Mouse (Mus musculus): Measurements from ENCODE around the gene Dhps. TPM values are rescaled to one million over a fixed set of nuclear protein-coding genes. Genes with fewer than 3 reads are reported as not detected.

Gene Dhps
- polyA plus RNA-seq, 1 experiment from 2014 or later, result 60.0 TPM

DNA sequence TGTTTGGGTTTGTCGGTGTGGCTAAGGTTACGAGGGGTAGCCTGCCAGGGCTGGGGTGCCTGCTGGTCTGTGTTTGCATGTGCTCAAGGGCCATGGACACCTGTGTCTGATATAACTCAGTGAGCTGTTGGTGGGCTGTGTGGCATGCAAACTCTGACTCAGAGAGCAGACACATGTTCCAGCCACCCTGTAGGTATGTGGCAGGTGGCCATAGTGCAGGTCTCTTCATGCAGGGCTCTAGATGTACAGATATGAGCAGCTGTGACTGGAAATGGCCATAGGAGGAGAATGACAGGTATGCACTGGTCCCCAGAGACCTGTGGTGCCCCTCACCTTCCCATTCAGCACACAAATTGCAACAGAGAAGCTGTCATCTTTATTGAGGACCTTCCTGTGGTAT, 4.4 kb upstream of the Dhps start:
- Histone ChIP-seq H3K27ac (no peak overlapping the region), H3K36me3 (peaks cover 34% of the 10 kb centered on the region), H3K4me2 (replicated peaks) (no peak overlapping the region), H3K4me3 (no peak overlapping the region), H3K4me1 (peaks cover 5% of the 10 kb centered on the region), H3K9me3 (no peaks in the 10 kb centered on the region), H3K27me3 (no peaks in the 10 kb centered on the region), H3K9ac (no peak overlapping the region)
- ATAC-seq (ENCODE audit: low FRiP score, low read depth), result no peak
- 93% methylated on average over 2 of the region's 2 CpGs for WGBS

DNA sequence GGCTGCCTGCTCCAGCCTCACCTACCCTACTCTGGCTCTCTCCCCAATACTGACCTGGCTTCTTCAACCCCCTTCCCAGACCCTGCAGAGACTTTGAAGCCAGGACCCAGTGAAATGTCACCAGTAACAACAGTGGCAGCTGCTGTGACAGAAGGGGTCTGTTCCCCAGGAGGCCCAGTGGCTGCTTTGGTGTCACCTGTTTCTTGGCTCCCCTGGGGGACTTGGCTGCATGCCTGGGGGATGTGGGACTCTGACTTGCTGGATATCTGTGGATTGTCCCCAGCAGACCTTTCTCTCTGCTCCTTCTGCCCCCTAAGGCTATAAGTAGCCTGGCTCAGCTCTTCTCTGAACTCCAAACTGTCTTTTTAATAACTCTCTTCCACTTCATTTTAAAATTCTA, 3.6 kb upstream of the Dhps start, which contains the start of gene Gm5741:
Gene Gm5741, minus strand, starts transcription at position 1 of the 400 bp plus-strand sequence.
- H3K4me1 ChIP-seq, result peaks cover 13% of the 10 kb centered on the region
- H3K9ac ChIP-seq, result no peak within 1 kb of the TSS
- H3K4me3 ChIP-seq, result no peak within 1 kb of the TSS
- H3K36me3 ChIP-seq, result peaks cover 25% of the 10 kb centered on the region
- no peak within 1 kb of the TSS for H3K27ac ChIP-seq
- H3K9me3 ChIP-seq, result no peaks in the 10 kb centered on the region
- H3K27me3 ChIP-seq, result no peaks in the 10 kb centered on the region
- no peak for ATAC-seq (ENCODE audit: low FRiP score, low read depth)
- no peak within 1 kb of the TSS for H3K4me2 ChIP-seq (replicated peaks)

DNA sequence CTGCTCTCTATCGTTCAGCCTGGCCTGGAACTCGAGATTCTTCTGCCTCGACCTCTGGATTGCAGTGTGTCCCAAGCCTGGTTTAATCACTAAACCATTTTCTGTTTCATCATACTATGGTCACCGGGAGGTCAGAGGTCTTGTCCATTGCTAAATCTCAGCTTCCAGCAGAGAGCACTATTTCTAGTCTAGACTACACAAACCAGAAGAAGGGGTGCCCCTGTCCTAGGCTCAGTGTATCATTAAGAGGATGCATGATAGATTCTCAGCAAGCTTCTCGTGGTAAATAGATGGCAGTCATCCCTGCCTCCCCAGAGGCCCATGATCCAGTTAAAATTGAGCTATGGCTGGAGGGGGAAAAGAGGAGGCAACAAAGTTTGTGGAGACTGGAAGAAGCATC, 516 bp upstream of the Dhps start:
- no peak for ATAC-seq (ENCODE audit: low FRiP score, low read depth)
- peak overlapping the region; percentile 78 for H3K4me2 ChIP-seq (replicated peaks)
- no peaks in the 10 kb centered on the region for H3K27me3 ChIP-seq
- no peaks in the 10 kb centered on the region for H3K9me3 ChIP-seq
- 83% methylated on average over 5 of the region's 5 CpGs for WGBS
- peak overlapping the region; percentile 88; the same call in 1 of the 2 replicates for H3K9ac ChIP-seq
- H3K4me1 ChIP-seq, result peaks cover 14% of the 10 kb centered on the region
- H3K4me3 ChIP-seq, result peak overlapping the region; percentile 95
- H3K27ac ChIP-seq, result peak overlapping the region; percentile 96; the same call in 1 of the 2 replicates
- peaks cover 39% of the 10 kb centered on the region for H3K36me3 ChIP-seq

DNA sequence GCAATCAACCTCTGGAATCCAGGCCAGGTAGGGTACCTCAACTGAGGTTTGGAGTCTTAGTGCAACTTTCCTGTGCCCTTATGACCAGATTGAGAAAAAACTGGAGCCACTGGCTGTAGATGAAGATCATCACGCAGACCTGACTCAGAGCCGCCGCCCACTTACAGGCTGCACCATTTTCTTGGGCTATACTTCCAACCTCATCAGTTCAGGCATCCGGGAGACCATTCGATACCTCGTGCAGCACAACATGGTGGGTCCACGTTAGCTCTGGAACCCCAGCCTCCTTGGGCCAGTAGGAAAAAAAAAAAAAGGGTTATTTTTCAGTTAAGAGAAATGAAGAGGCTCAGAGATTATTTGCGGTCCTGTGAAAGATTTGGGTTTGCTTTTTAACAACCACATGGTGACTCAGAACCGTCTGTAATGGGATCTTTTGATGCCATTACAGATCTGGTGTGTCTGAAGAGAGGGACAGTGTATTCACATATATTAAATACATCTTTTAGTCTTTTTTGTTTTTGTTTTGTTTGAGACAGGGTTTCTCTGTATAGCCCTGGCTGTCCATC, 890 bp downstream of the Dhps start:
- H3K9ac ChIP-seq, result peak overlapping the region; percentile 88
- H3K27ac ChIP-seq, result peak overlapping the region; percentile 96; the same call in 1 of the 2 replicates
- peak; percentile 18; the same call in 1 of the 2 replicates for ATAC-seq (ENCODE audit: low FRiP score, low read depth)
- H3K9me3 ChIP-seq, result no peaks in the 10 kb centered on the region
- peaks cover 14% of the 10 kb centered on the region for H3K4me1 ChIP-seq
- 36% methylated on average over 9 of the region's 9 CpGs for WGBS
- H3K36me3 ChIP-seq, result peaks cover 39% of the 10 kb centered on the region
- H3K4me2 ChIP-seq (replicated peaks), result peak overlapping the region; percentile 78
- H3K27me3 ChIP-seq, result no peaks in the 10 kb centered on the region
- peak overlapping the region; percentile 95 for H3K4me3 ChIP-seq

DNA sequence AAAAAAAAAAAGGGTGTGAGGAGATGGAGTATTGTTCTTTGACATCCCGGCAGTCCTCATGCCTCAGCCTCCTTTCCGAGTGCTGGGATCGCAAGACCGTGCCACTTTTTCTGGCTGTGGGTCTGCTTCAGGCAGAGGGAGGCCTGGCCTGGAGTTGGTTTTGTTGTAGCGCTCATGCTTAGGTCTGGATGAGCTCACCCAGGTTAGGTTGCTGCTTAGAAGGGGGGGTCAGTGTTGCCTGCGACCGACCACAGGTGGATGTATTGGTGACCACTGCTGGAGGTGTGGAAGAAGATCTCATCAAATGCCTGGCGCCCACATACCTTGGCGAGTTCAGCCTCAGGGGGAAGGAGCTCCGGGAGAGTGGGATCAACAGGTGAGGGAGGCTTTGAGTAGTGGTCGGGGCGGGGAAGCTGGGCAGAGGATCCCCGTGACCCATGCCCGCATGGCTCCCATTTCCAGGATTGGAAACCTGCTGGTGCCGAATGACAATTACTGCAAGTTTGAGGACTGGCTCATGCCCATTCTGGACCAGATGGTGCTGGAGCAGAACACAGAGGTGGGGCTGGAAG, 1.6 kb downstream of the Dhps start:
- Histone ChIP-seq H3K9me3 (no peaks in the 10 kb centered on the region), H3K4me3 (peak overlapping the region; percentile 95; the same call in 1 of the 2 replicates), H3K9ac (no peak overlapping the region), H3K4me2 (replicated peaks) (peak overlapping the region; percentile 78), H3K4me1 (peaks cover 14% of the 10 kb centered on the region), H3K27me3 (no peaks in the 10 kb centered on the region), H3K36me3 (peaks cover 39% of the 10 kb centered on the region), H3K27ac (no peak overlapping the region)
- WGBS, result 93% methylated on average over 15 of the region's 15 CpGs
- no peak for ATAC-seq (ENCODE audit: low FRiP score, low read depth)

DNA sequence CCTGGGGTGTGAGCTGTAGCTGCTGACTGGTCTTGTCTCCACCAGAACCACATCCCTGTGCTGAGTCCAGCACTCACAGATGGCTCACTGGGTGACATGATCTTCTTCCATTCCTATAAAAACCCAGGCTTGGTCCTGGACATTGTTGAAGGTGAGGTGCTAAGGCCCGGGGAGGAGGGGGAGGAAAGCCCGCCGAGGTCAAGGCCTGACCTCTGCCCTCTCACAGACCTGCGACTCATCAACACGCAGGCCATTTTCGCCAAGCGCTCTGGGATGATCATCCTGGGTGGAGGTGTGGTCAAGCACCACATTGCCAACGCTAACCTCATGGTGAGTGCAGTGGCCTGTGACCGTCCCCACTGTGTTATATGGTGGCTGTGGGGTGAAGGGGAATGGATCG, 2.6 kb downstream of the Dhps start:
- Histone ChIP-seq H3K4me3 (no peak overlapping the region), H3K27ac (no peak overlapping the region), H3K9ac (no peak overlapping the region), H3K36me3 (peaks cover 45% of the 10 kb centered on the region), H3K4me2 (replicated peaks) (no peak overlapping the region), H3K4me1 (peaks cover 14% of the 10 kb centered on the region), H3K27me3 (no peaks in the 10 kb centered on the region), H3K9me3 (no peaks in the 10 kb centered on the region)
- WGBS, result 79% methylated on average over 10 of the region's 10 CpGs
- no peak for ATAC-seq (ENCODE audit: low FRiP score, low read depth)

DNA sequence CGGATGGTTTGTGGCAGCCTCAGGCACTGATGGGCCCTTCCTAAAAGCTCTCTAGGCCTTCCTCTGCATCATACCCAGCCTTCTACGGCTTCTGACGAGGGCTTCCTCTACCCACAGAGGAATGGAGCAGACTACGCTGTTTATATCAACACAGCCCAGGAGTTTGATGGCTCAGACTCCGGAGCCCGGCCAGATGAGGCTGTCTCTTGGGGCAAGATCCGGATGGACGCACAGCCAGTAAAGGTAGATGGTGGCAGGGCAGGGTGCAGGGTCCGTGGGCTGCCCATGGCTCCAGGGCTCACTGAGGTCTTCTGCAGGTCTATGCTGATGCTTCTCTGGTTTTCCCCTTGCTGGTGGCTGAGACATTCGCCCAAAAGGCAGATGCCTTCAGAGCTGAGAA, 3.1 kb downstream of the Dhps start:
- no peak overlapping the region for H3K9ac ChIP-seq
- no peaks in the 10 kb centered on the region for H3K27me3 ChIP-seq
- H3K36me3 ChIP-seq, result peaks cover 45% of the 10 kb centered on the region
- H3K27ac ChIP-seq, result no peak overlapping the region
- H3K4me1 ChIP-seq, result peaks cover 17% of the 10 kb centered on the region
- 89% methylated on average over 10 of the region's 10 CpGs for WGBS
- no peak for ATAC-seq (ENCODE audit: low FRiP score, low read depth)
- H3K4me2 ChIP-seq (replicated peaks), result no peak overlapping the region
- no peaks in the 10 kb centered on the region for H3K9me3 ChIP-seq
- H3K4me3 ChIP-seq, result no peak overlapping the region

DNA sequence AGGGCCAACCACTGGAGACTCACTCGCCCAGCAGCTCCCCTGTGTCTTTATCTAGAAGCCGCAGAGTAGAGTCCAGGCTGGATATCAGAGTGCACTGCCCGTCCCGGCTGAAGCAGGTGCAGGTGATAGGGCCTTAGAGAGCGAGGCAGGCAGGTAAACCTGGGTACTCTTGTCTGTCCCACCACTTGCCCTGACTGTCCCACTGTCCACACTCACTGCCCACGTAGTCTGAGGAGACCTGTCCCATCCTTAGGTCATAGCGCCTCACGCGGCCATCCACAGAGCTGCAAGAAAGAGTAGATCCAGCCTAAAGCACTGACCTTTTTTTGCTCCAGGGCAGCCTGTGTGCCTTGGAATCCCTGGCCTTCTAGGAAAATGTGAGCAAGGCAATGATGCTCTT, 4.4 kb downstream of the Dhps start:
- Histone ChIP-seq H3K4me2 (replicated peaks) (no peak overlapping the region), H3K4me1 (peaks cover 20% of the 10 kb centered on the region), H3K27me3 (no peaks in the 10 kb centered on the region), H3K9me3 (no peaks in the 10 kb centered on the region), H3K36me3 (peaks cover 45% of the 10 kb centered on the region), H3K4me3 (no peak overlapping the region), H3K27ac (no peak overlapping the region), H3K9ac (no peak overlapping the region)
- no peak for ATAC-seq (ENCODE audit: low FRiP score, low read depth)
- WGBS, result 78% methylated on average over 9 of the region's 9 CpGs

DNA sequence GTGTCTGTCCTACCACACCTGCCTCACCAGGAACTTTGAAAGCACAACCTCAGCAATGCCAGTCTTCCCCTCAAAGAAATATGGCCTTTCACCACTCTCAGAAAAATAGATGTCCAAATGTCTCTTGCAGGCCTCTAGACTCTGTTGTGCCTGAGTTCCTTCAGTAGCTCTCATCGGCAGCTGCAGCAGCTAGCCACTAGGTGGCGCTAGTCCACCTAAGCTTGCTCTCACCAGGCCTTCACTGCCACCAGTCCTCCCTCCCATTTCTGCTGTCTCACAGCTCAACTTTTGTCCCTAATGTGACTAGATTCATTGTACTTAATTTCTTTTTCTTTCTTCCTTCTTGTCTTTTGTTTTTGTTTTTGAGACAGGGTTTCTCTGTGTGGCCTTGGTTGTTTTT, 5.4 kb downstream of the Dhps start:
- WGBS, result 0% methylated on average over 2 of the region's 2 CpGs
- H3K9ac ChIP-seq, result no peak overlapping the region
- ATAC-seq (ENCODE audit: low FRiP score, low read depth), result no peak
- peaks cover 25% of the 10 kb centered on the region for H3K4me1 ChIP-seq
- no peaks in the 10 kb centered on the region for H3K27me3 ChIP-seq
- H3K9me3 ChIP-seq, result no peaks in the 10 kb centered on the region
- peaks cover 45% of the 10 kb centered on the region for H3K36me3 ChIP-seq
- H3K27ac ChIP-seq, result no peak overlapping the region
- no peak overlapping the region for H3K4me3 ChIP-seq
- no peak overlapping the region for H3K4me2 ChIP-seq (replicated peaks)

DNA sequence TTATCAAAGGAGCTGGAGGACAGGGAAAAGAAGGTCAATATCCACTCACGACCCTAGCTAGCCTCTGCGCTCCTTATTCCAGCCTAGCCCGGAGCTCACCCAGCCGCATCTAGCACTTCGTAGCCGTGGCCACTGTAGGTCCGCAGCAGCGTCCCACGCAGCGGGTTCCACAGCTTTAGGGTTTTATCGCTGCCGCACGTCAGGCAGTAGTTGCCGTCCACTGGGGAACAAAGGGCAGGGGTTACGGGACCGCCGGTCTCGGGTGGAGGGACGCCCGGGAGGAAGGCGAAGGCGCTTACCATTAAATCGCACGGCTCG, 8.6 kb downstream of the Dhps start:
- WGBS, result under 1% methylated on average over 25 of the region's 25 CpGs

DNA sequence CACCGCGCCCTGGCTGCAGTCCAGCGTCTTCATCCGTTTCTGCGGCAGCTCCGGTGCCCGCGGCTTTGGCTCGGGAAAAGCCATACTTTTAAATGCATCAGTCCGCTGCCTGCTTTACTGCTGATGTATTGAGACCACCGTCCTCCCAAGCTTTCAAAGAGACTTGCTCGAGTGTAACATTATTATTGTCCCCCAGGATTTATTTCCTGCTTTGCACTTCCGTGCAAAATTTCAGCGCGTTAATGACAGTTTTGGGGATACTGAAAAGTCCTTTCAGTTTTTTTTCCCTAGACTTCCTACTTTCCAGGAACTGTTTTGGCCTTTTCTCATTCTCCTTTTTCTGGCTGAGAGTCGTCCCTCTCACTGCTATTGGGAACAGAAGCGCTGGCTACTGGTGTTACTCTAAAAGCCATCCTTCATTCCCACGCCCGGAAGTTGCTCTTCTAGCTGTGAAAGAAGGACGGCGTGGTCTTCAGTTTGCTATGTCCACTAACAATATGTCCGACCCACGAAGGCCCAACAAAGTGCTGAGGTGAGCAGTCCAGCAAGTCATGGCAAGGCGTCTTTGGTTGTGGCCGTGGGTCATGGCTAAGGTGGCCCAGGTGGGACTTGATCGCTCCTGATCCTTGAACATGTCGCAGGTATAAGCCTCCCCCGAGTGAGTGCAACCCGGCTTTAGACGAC, 9.1 kb downstream of the Dhps start, which contains the start of gene Wdr83os:
Gene Wdr83os, plus strand, starts transcription at position 209 of the 684 bp plus-strand sequence.
- Histone ChIP-seq H3K4me3 (peak within 1 kb of the TSS; percentile 89), H3K9ac (peak within 1 kb of the TSS; percentile 88), H3K9me3 (no peaks in the 10 kb centered on the region), H3K4me1 (peaks cover 37% of the 10 kb centered on the region), H3K36me3 (peaks cover 28% of the 10 kb centered on the region), H3K27me3 (no peaks in the 10 kb centered on the region), H3K27ac (peak within 1 kb of the TSS; percentile 44; the same call in 1 of the 2 replicates), H3K4me2 (replicated peaks) (peak within 1 kb of the TSS; percentile 96)
- WGBS, result under 1% methylated on average over 30 of the region's 30 CpGs
- peak; percentile 5 for ATAC-seq (ENCODE audit: low FRiP score, low read depth)

More for the DNA sequence above, 8.6 kb downstream of the Dhps start:
- Histone ChIP-seq H3K4me3 (peak overlapping the region; percentile 89), H3K4me1 (peaks cover 37% of the 10 kb centered on the region), H3K4me2 (replicated peaks) (peak overlapping the region; percentile 96), H3K27ac (peak overlapping the region; percentile 44; the same call in 1 of the 2 replicates), H3K27me3 (no peaks in the 10 kb centered on the region), H3K9ac (peak overlapping the region; percentile 88), H3K9me3 (no peaks in the 10 kb centered on the region), H3K36me3 (peaks cover 28% of the 10 kb centered on the region)
- no peak for ATAC-seq (ENCODE audit: low FRiP score, low read depth)

DNA sequence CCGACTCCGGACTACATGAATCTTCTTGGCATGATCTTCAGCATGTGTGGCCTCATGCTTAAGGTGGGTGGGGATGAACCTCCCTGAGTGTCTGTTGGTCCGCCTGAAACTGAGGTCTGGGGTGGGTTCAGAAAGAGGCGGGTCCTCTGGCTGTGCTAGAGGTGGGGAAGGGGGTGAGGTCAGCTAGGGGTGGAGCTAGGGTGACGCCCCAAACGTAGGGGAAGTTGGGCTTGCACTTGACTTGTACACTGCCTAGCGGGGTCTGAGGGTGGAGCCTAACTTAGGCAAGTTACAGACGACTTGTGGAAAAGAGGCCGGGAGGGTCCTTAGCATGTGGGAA, 9.6 kb downstream of the Dhps start, which contains the start of gene Wdr83:
Gene Wdr83, minus strand, starts transcription at position 91 of the 340 bp plus-strand sequence.
- Histone ChIP-seq H3K4me1 (peaks cover 37% of the 10 kb centered on the region), H3K27ac (peak within 1 kb of the TSS; percentile 44; the same call in 1 of the 2 replicates), H3K9me3 (no peaks in the 10 kb centered on the region), H3K36me3 (peaks cover 25% of the 10 kb centered on the region), H3K27me3 (no peaks in the 10 kb centered on the region), H3K4me2 (replicated peaks) (peak within 1 kb of the TSS; percentile 96), H3K4me3 (peak within 1 kb of the TSS; percentile 89), H3K9ac (peak within 1 kb of the TSS; percentile 88)
- 1% methylated on average over 9 of the region's 9 CpGs for WGBS
- ATAC-seq (ENCODE audit: low FRiP score, low read depth), result peak; percentile 67
